Mouse (Mus musculus) midbrain, embryonic 15.5 days (tissue): ENCODE data around the gene Sft2d1. TPM values are rescaled to one million over a fixed set of nuclear protein-coding genes. Genes with fewer than 3 reads are reported as not detected.

Experiments used
- ATAC-seq: fragments of 200-750 bp; cut with Nextera tagmentation; replicated peaks from 2 replicates; pipeline ENCODE4 v1.8.0; 2017; ENCODE audit warnings: moderate TSS enrichment
- H3K27ac ChIP-seq: fragments of 300-500 bp; sonication (generic); 2 replicates; pipeline ENCODE4 v1.5.1; 2015; ENCODE audit warnings: mild to moderate bottlenecking, inconsistent platforms
- H3K27me3 ChIP-seq: fragments of 300-500 bp; sonication (generic); replicated peaks from 2 replicates; pipeline ENCODE4 v1.6.1; 2015; ENCODE audit warnings: inconsistent platforms
- H3K36me3 ChIP-seq: fragments of 300-500 bp; sonication (generic); replicated peaks from 2 replicates; pipeline ENCODE4 v1.6.1; 2015; ENCODE audit warnings: inconsistent platforms
- H3K4me1 ChIP-seq: fragments of 300-500 bp; sonication (generic); 2 replicates; pipeline ENCODE4 v1.6.1; 2015; ENCODE audit warnings: inconsistent platforms
- H3K4me2 ChIP-seq: fragments of 300-500 bp; sonication (generic); 2 replicates; pipeline ENCODE4 v1.6.1; 2015; ENCODE audit warnings: inconsistent platforms, mild to moderate bottlenecking, moderate library complexity
- H3K4me3 ChIP-seq: fragments of 300-500 bp; sonication (generic); 2 replicates; pipeline ENCODE4 v1.5.1; 2015; ENCODE audit warnings: mild to moderate bottlenecking, inconsistent platforms
- H3K9ac ChIP-seq: fragments of 300-500 bp; sonication (generic); 2 replicates; pipeline ENCODE4 v1.6.1; 2015; ENCODE audit warnings: mild to moderate bottlenecking, inconsistent platforms
- H3K9me3 ChIP-seq: fragments of 300-500 bp; sonication (generic); 2 replicates; pipeline ENCODE4 v1.6.1; 2016; ENCODE audit warnings: inconsistent platforms
- WGBS: fragments of 180-500 bp; shearing (Covaris S2); methylation state at CpG from one replicate; pipeline ENCODE4 v1.1.7; 2015; ENCODE audit warnings: mixed read lengths; 5-methylcytosine and 5-hydroxymethylcytosine counted together
- polyA plus RNA-seq: library from polyadenylated mRNA; unstranded; fragments of >200 nt; fragmentation: Nextera tagmentation; extraction: Ambion mirVana; gene quantifications from 2 replicates; pipeline ENCODE4 v1.2.1, GENCODE M21; 2015

Gene Sft2d1
- polyA plus RNA-seq, 1 experiment from 2014 or later: 191 TPM

DNA sequence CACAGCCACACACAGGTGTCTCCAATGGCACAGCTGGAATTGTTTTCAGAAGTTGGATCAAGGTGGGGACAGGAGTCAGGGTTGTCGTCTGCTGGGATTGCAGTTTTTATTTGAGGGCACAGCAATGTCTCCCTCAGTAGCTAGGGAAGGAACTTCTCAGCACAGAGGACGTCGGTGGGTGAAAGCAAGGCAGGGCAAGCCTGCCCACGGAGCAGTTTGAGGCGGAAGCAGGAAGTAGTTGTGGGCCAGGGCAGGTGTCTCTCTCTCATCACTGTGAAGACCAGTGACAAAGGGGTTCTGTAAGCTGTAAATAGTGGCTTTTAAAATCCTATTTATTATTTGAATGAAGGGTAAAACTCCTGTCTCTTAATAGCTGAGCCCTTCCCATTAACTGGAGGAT, 31.8 kb downstream of the Sft2d1 start:
- Histone ChIP-seq H3K36me3 (no peaks in the 10 kb centered on the region), H3K27ac (no peak overlapping the region; the same call in 1 of the 2 replicates), H3K4me2 (peak overlapping the region; percentile 92), H3K9me3 (no peaks in the 10 kb centered on the region), H3K9ac (peak overlapping the region; percentile 8; the same call in 1 of the 2 replicates), H3K4me3 (peak overlapping the region; percentile 82), H3K27me3 (no peaks in the 10 kb centered on the region), H3K4me1 (peaks cover 43% of the 10 kb centered on the region)
- no peak for ATAC-seq
- WGBS: 34% methylated on average over 5 of the region's 5 CpGs

DNA sequence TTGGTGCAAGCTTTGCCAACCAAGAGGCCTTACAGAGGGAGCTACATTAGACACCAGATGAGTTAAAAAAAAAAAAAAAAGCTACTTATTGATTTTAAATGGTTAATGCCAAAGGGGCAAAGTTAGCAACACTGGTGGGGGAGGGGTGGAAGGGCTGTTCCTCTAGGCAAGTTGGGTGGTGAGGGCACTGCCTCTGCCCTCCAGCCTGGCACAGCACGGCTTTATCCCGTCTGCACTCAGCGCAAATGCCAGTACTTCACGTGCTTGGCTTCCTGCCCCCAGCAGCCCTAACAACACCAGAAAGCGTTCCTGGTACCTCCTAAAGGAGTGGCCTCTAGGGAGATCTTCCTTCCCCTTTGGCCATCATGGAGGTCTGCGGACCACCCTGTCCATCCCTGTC, 32.5 kb downstream of the Sft2d1 start:
- Histone ChIP-seq H3K27ac (no peak overlapping the region), H3K9ac (0 out of 2 replicates have a peak overlapping the region, but pooled peaks have one; percentile 12), H3K4me1 (peaks cover 43% of the 10 kb centered on the region), H3K4me2 (peak overlapping the region; percentile 40), H3K36me3 (no peaks in the 10 kb centered on the region), H3K27me3 (no peaks in the 10 kb centered on the region), H3K4me3 (0 out of 2 replicates have a peak overlapping the region, but pooled peaks have one; percentile 2), H3K9me3 (no peaks in the 10 kb centered on the region)
- 46% methylated on average over 6 of the region's 6 CpGs for WGBS
- ATAC-seq: no peak

DNA sequence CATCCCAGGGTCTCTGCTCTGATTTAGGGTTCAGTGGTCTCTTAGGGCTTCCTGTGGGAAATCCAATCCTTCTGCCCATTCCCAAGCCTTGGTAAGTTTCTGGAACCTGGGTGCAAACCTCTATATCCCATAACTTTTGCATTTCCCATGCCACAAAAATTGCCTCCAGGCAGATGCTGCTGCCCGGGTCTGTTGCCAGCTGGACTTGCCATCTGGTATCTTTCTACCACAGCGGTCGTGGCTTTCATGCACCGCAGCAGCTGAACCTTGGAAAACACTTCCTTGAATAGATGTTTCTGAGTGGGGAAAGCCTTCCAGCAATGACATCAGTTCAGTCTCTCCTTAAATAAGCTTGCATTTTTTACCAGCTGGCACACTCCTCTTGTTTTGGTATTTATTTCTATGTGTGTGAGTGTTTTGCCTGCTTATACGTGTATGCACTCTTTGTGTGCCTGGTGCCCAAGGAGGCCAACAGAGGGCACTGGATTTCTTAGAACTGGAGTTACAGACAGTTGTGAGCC, 36.9 kb downstream of the Sft2d1 start:
- Histone ChIP-seq H3K9me3 (no peaks in the 10 kb centered on the region), H3K36me3 (no peaks in the 10 kb centered on the region), H3K9ac (no peak overlapping the region), H3K4me2 (no peak overlapping the region), H3K4me1 (peaks cover 11% of the 10 kb centered on the region), H3K27ac (no peak overlapping the region), H3K4me3 (no peak overlapping the region), H3K27me3 (no peaks in the 10 kb centered on the region)
- no peak for ATAC-seq
- 74% methylated on average over 5 of the region's 5 CpGs for WGBS

DNA sequence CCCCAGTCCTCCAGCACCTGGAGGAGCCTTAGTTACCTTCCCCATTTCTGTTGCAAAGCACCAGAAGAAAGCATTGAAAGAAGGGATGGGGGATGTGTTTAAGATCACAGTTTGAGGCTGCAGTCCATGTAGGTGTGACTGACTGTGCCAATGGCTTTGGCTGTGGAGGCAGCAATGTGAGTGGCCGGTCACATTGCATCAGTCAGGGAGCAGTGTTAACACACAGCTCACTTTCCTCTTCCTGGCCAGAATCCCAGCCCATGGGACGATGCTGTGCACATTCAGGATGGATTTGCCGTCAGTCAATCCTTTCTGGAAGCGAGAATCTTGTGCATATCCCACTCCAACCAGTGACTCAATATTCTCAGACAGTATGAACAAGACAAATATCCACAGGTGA, 38.0 kb downstream of the Sft2d1 start:
- Histone ChIP-seq H3K4me3 (no peak overlapping the region), H3K36me3 (no peaks in the 10 kb centered on the region), H3K4me1 (peaks cover 2% of the 10 kb centered on the region; the same call in 1 of the 2 replicates), H3K27ac (no peak overlapping the region), H3K9me3 (no peaks in the 10 kb centered on the region), H3K27me3 (no peaks in the 10 kb centered on the region), H3K9ac (no peak overlapping the region), H3K4me2 (no peak overlapping the region)
- 88% methylated on average over 4 of the region's 4 CpGs for WGBS
- no peak for ATAC-seq

DNA sequence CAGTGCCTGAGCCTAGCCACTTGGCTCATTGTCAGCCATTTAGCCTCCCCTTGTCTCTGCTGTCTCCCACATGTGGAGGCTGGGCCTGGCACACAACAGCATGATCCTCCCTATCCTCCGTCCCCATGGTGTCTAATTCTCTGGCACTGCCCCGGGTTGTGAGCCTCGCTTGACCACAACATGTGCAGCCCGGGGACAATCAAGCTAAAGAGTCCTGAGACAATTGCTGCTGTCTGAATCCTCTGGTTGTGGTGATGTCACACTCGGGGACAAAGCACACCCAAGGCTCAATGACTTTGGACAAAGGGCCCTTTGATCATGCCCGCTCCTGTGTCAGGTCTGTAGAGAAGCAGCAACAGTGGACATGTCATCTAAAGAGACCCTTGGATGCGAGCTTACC, 40.2 kb downstream of the Sft2d1 start:
- H3K27me3 ChIP-seq: no peaks in the 10 kb centered on the region
- no peak overlapping the region for H3K4me2 ChIP-seq
- no peak overlapping the region for H3K27ac ChIP-seq
- no peak for ATAC-seq
- no peaks in the 10 kb centered on the region for H3K9me3 ChIP-seq
- WGBS: 12% methylated on average over 7 of the region's 7 CpGs
- H3K36me3 ChIP-seq: no peaks in the 10 kb centered on the region
- H3K4me1 ChIP-seq: no peaks in the 10 kb centered on the region
- no peak overlapping the region for H3K9ac ChIP-seq
- no peak overlapping the region for H3K4me3 ChIP-seq

DNA sequence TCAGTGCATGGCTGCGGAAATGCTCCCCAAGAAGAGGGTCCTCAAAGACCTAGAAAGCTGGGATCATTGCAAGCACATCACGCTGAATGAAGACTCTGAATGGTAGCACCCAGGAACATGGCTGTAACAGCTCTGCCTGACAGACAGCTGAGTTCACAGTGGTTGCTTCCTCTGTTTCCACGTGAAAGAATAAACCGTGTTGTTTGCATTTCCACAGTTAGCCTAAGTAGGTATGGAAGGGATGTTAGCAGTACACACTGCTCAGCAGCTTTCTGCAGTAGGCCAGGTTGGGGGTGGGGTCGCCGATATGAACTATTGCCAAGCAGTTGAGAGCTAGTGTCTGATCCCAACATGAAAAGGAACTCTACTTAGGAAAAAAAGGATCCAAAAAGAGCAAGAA, 44.8 kb downstream of the Sft2d1 start, which contains the start of gene T2:
TSS of gene T2 (plus strand) at position 301 of the 400 bp plus-strand sequence.
- H3K4me2 ChIP-seq: no peak within 1 kb of the TSS
- no peaks in the 10 kb centered on the region for H3K36me3 ChIP-seq
- H3K27ac ChIP-seq: no peak within 1 kb of the TSS
- H3K9me3 ChIP-seq: no peaks in the 10 kb centered on the region
- H3K4me3 ChIP-seq: no peak within 1 kb of the TSS
- no peaks in the 10 kb centered on the region for H3K27me3 ChIP-seq
- no peak for ATAC-seq
- no peak within 1 kb of the TSS for H3K9ac ChIP-seq
- WGBS: 87% methylated on average over 6 of the region's 6 CpGs
- peaks cover 3% of the 10 kb centered on the region; the same call in 1 of the 2 replicates for H3K4me1 ChIP-seq

DNA sequence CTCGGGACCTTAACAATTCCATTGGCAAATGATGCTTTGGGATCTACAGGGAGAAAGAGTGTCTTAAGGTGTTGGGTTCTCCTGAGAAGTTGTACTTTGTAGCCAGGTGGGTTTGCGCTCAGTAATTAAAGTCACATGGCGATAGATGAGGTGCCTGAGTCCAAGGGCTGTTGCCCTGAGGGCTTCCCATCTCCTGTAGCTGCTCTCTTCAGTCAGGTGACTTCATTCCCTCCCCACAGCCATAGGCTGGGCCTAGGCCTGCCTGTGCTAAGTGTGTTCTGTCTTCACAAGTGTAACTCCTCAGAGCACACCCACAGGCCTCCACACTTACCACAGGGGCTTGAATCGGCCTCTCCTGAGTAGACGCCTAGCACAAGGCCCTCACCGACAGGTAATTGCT, 46.6 kb downstream of the Sft2d1 start:
- Histone ChIP-seq H3K27me3 (no peaks in the 10 kb centered on the region), H3K4me2 (no peak overlapping the region), H3K4me1 (peaks cover 11% of the 10 kb centered on the region), H3K27ac (no peak overlapping the region), H3K9ac (no peak overlapping the region), H3K9me3 (no peaks in the 10 kb centered on the region), H3K36me3 (no peaks in the 10 kb centered on the region), H3K4me3 (no peak overlapping the region)
- WGBS: 94% methylated on average over 6 of the region's 6 CpGs
- no peak for ATAC-seq

DNA sequence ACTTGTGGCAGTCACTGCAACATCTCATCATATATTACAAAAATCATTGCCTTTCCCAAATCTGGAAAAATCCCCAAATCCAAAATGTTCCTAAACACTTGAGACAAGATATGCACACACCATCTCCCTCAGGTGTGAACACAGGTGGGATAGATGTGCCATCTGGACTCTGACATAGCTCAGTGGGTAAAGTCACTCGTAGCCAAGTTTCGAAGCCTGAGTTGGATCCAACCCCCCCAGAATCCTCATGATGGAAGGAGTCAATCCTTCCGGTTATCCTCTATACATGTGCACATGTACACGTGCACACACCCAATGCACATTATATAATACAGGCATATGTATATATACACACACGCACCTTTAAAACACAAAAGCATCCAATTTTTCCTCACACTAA, 50.0 kb downstream of the Sft2d1 start:
- Histone ChIP-seq H3K9me3 (no peaks in the 10 kb centered on the region), H3K4me2 (no peak overlapping the region; the same call in 1 of the 2 replicates), H3K27me3 (no peaks in the 10 kb centered on the region), H3K4me1 (peaks cover 11% of the 10 kb centered on the region), H3K36me3 (no peaks in the 10 kb centered on the region), H3K27ac (peak overlapping the region; percentile 56; the same call in 1 of the 2 replicates), H3K4me3 (no peak overlapping the region), H3K9ac (no peak overlapping the region)
- ATAC-seq: peak; percentile 7; the same call in 1 of the 2 replicates
- 83% methylated on average over 5 of the region's 5 CpGs for WGBS

DNA sequence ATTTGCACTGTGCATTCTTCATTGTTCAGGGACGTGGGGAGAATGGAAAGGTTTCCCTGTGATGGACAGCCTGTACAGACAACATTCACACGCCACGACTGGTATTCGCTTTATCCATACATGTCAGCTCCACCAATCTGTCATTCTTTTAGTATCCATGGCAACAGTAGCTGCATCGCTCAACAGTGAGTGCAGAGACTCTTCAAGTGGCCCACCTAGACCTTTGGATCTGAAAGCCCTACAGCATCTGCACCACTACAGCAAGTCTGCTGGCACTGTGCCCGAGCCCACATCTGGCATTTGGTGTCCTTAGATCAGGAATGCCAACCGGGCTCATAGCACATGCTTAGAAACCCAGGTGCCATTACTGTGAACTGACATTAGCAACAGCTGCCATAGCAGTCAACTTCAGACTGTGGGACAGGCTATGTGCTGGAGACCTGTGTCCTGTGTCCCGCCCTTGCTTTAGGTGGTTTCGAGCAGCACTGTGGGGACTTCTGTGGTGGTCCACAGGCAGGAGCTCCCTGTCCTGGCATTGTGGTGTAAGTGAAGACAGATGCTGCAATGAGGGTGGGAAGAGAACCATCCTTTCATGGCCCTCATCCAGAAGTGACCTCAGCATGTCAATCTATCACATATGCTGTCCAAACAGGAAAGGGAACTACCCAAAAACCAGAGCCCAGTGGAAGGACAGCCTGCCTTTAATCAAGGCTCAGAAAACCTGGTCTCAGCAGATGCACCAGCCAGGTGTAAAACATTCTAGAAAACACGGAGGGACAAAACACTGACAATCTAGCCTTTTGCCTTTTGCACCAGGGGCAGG, 50.6 kb downstream of the Sft2d1 start:
- Histone ChIP-seq H3K27ac (peak overlapping the region; percentile 56; the same call in 1 of the 2 replicates), H3K27me3 (no peaks in the 10 kb centered on the region), H3K9ac (no peak overlapping the region), H3K4me3 (no peak overlapping the region), H3K36me3 (no peaks in the 10 kb centered on the region), H3K4me1 (peaks cover 16% of the 10 kb centered on the region), H3K4me2 (no peak overlapping the region; the same call in 1 of the 2 replicates), H3K9me3 (no peaks in the 10 kb centered on the region)
- ATAC-seq: peak; percentile 78
- WGBS: 52% methylated on average over 10 of the region's 10 CpGs

DNA sequence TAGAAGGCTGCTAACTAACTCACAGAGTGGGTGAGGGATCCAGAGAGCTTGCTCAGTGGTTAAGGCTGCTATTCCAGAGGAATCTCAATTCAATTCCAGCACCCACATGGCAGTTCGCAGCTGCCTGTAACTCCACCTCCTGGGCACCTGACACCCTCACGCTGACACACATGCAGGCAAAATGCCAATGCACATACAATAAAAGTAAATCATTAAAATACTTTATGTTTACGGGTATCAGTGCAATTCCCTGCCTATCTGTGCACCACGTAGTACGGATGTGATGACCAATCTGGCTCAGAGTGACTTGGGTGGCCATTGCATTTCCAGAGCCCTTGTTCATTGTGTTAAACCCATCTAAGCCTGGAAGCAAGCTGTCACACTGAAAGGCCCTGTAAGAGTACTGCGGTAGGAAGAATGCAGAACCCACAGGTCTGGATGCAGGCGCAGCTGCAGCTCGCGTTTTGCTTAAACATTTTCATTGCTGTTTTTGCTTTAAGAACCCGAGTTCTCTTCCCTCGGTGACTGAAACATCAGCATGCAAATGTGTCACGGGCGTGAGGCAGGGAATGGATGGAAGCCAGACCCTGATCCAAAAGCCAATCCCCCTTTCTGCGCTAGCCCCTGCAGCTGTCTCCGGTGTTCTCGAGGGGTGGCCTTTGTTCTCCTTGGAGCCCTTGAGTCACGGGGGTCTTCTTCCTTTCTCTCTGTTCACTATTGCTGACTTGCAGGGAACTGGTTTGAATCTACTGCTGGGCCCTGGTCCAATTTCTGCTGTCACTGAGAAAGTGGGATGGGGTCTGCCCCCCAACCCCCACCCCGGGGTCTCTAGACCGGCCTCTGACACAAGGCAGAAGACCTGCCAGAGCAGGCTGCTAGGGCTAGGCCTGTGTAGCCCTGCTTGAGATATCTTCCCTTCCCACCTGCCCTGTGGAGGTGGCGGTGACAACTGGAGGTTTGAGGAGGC, 56.9 kb downstream of the Sft2d1 start:
- H3K4me3 ChIP-seq: 0 out of 2 replicates have a peak overlapping the region, but pooled peaks have one; percentile 13
- peak overlapping the region; percentile 36 for H3K4me2 ChIP-seq
- WGBS: 4% methylated on average over 20 of the region's 20 CpGs
- H3K27me3 ChIP-seq: no peaks in the 10 kb centered on the region
- ATAC-seq: peak; percentile 76
- no peaks in the 10 kb centered on the region for H3K36me3 ChIP-seq
- H3K9ac ChIP-seq: peak overlapping the region; percentile 37
- no peaks in the 10 kb centered on the region for H3K9me3 ChIP-seq
- H3K4me1 ChIP-seq: peaks cover 60% of the 10 kb centered on the region
- peak overlapping the region; percentile 100 for H3K27ac ChIP-seq

DNA sequence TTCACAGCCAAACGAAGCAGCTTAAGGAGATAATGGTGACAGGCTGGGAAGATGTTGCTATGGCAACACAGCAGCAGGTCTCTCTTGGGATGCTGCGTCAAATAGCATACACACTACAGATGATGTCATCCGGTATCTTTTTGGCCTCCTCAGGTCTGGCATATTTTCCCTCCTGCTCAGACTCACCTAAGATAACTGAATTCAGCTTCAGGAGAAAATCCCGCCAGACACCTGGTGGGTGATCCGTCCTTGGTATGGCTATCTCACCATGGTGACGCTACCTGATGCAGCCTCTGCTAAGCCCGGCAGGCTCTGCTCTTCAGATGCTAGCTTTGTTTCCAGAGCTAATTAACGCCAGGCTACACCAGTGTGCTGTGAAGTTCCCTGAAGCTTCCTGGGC, 57.7 kb downstream of the Sft2d1 start:
- peak; percentile 86 for ATAC-seq

DNA sequence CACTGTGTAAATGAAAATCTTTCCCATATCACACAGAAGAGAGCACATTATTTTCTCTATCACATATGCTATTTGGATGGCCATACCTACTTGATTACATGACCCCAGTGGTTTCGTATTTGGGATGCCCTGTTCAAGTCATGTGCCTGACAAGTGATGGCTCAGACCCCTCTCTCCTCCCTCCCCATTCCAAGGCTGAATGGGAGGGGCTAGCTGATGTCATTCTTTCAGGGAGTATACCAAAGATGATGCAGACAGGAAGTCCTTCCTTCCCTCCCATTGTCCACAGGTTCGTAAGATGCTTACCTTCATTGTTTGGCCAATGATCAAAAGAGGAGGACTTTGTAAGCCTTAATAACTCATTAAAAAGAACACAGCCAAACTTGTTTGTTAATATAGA, 58.3 kb downstream of the Sft2d1 start:
- no peak overlapping the region for H3K4me3 ChIP-seq
- no peaks in the 10 kb centered on the region for H3K27me3 ChIP-seq
- H3K27ac ChIP-seq: peak overlapping the region; percentile 100
- peaks cover 66% of the 10 kb centered on the region for H3K4me1 ChIP-seq
- 26% methylated on average over 2 of the region's 2 CpGs for WGBS
- H3K9ac ChIP-seq: no peak overlapping the region
- H3K36me3 ChIP-seq: no peaks in the 10 kb centered on the region
- H3K4me2 ChIP-seq: no peak overlapping the region
- no peak for ATAC-seq
- H3K9me3 ChIP-seq: no peaks in the 10 kb centered on the region

More for the DNA sequence above, 57.7 kb downstream of the Sft2d1 start:
- Histone ChIP-seq H3K27me3 (no peaks in the 10 kb centered on the region), H3K9me3 (no peaks in the 10 kb centered on the region), H3K4me3 (peak overlapping the region; percentile 20), H3K4me1 (peaks cover 66% of the 10 kb centered on the region), H3K27ac (peak overlapping the region; percentile 100), H3K9ac (peak overlapping the region; percentile 11; the same call in 1 of the 2 replicates), H3K36me3 (no peaks in the 10 kb centered on the region), H3K4me2 (peak overlapping the region; percentile 36)
- WGBS: under 1% methylated on average over 8 of the region's 8 CpGs
